Mouse (Mus musculus) lung, postnatal 0 days (tissue): ENCODE measurements around the gene Dcxr. TPM values are rescaled to one million over a fixed set of nuclear protein-coding genes. Genes with fewer than 3 reads are reported as not detected.

Experiments
- ATAC-seq: fragments of 200-750 bp; cut with Nextera tagmentation; 2 replicates; pipeline ENCODE4 v1.8.0; 2017; ENCODE audit warnings: moderate library complexity
- DNase-seq: peaks from one replicate; pipeline ENCODE4 v3.0.0-alpha.2; 2016; ENCODE audit warnings: low spot score
- H3K27ac ChIP-seq: fragments of 300-500 bp; sonication (generic); 2 replicates; pipeline ENCODE4 v1.5.1; 2014; ENCODE audit warnings: antibody characterized with exemption, mild to moderate bottlenecking, low read length, mixed read lengths
- H3K27me3 ChIP-seq: fragments of 300-500 bp; sonication (generic); replicated peaks from 2 replicates; pipeline ENCODE4 v1.6.1; 2014; ENCODE audit warnings: low read length, mixed read lengths; ENCODE audit not compliant: insufficient read depth
- H3K36me3 ChIP-seq: fragments of 300-500 bp; sonication (generic); 2 replicates; pipeline ENCODE4 v1.6.1; 2014; ENCODE audit warnings: low read length, mixed read lengths; ENCODE audit not compliant: insufficient read depth
- H3K4me1 ChIP-seq: fragments of 300-500 bp; sonication (generic); 2 replicates; pipeline ENCODE4 v1.6.1; 2014; ENCODE audit warnings: antibody characterized with exemption, low read depth, low read length, mixed read lengths; ENCODE audit not compliant: insufficient read depth
- H3K4me2 ChIP-seq: fragments of 300-500 bp; sonication (generic); replicated peaks from 2 replicates; pipeline ENCODE4 v1.6.1; 2014; ENCODE audit warnings: low read depth, mild to moderate bottlenecking, low read length, moderate library complexity, mixed read lengths
- H3K4me3 ChIP-seq: fragments of 300-500 bp; sonication (generic); 2 replicates; pipeline ENCODE4 v1.5.1; 2014; ENCODE audit warnings: low read depth, low read length
- H3K9ac ChIP-seq: fragments of 300-500 bp; sonication (generic); replicated peaks from 2 replicates; pipeline ENCODE4 v1.6.1; 2014; ENCODE audit warnings: low read depth, mild to moderate bottlenecking
- H3K9me3 ChIP-seq: fragments of 300-500 bp; sonication (generic); 2 replicates; pipeline ENCODE4 v1.6.1; 2016; ENCODE audit warnings: low read length, mixed read lengths
- CTCF ChIP-seq: IDR thresholded peaks from 2 replicates; pipeline ENCODE4 v1.5.1; 2016; ENCODE audit warnings: antibody characterized with exemption, mild to moderate bottlenecking
- EP300 ChIP-seq: IDR thresholded peaks from 2 replicates; pipeline ENCODE4 v1.6.1; 2016; ENCODE audit warnings: antibody characterized with exemption, mild to moderate bottlenecking, control low read depth
- WGBS: fragments of 180-500 bp; shearing (Covaris S2); extraction: QIAGEN DNeasy Blood & Tissue Kit; methylation state at CpG from one replicate; pipeline ENCODE4 v1.1.7; 2014; 5-methylcytosine and 5-hydroxymethylcytosine counted together
- polyA plus RNA-seq: library from polyadenylated mRNA; unstranded; fragments of >200 nt; fragmentation: Nextera tagmentation; extraction: Ambion mirVana; gene quantifications from 2 replicates; pipeline ENCODE4 v1.2.1, GENCODE M21; 2015

Dcxr gene
- polyA plus RNA-seq, 1 experiment from 2014 or later, result 430 TPM

- H3K4me3 ChIP-seq, result no peak overlapping the region
- no peak overlapping the region for H3K4me2 ChIP-seq
- 79% methylated on average over 3 of the region's 3 CpGs for WGBS
- no peak for ATAC-seq
- DNase-seq, result no peak
- H3K9ac ChIP-seq, result no peak overlapping the region
- H3K27me3 ChIP-seq, result no peaks in the 10 kb centered on the region
- no peak for TF ChIP-seq CTCF
- TF ChIP-seq EP300, result no peak
- peaks cover 23% of the 10 kb centered on the region; the same call in 1 of the 2 replicates for H3K36me3 ChIP-seq
- peaks cover 15% of the 10 kb centered on the region for H3K4me1 ChIP-seq
- no peak overlapping the region for H3K27ac ChIP-seq
- no peaks in the 10 kb centered on the region for H3K9me3 ChIP-seq
Observed at GRCm38 (mm10) chr11:120689365-120689764, 37.7 kb downstream of the Dcxr start.

GRCm38 (mm10) chr11:120686650-120687272 lies 40.3 kb downstream of the Dcxr start:
- DNase-seq (peak; percentile 82), ATAC-seq (peak; percentile 72)
- Histone ChIP-seq H3K27me3 (no peaks in the 10 kb centered on the region), H3K9ac (no peak overlapping the region), H3K36me3 (peaks cover 23% of the 10 kb centered on the region; the same call in 1 of the 2 replicates), H3K9me3 (no peaks in the 10 kb centered on the region), H3K4me3 (no peak overlapping the region), H3K4me1 (peaks cover 10% of the 10 kb centered on the region), H3K4me2 (no peak overlapping the region), H3K27ac (peak overlapping the region; percentile 91)
- 51% methylated on average over 20 of the region's 20 CpGs for WGBS
- TF ChIP-seq EP300, result no peak
- no peak for TF ChIP-seq CTCF

- peak overlapping the region; percentile 78 for H3K27ac ChIP-seq
- 47% methylated on average over 2 of the region's 2 CpGs for WGBS
- H3K27me3 ChIP-seq, result no peaks in the 10 kb centered on the region
- DNase-seq (peak; percentile 85), ATAC-seq (peak; percentile 91)
- no peak overlapping the region for H3K4me2 ChIP-seq
- H3K4me3 ChIP-seq, result no peak overlapping the region
- peaks cover 24% of the 10 kb centered on the region; the same call in 1 of the 2 replicates for H3K36me3 ChIP-seq
- H3K9ac ChIP-seq, result no peak overlapping the region
- H3K4me1 ChIP-seq, result peaks cover 10% of the 10 kb centered on the region
- H3K9me3 ChIP-seq, result no peaks in the 10 kb centered on the region
- TF ChIP-seq CTCF (no peak), EP300 (peak; percentile 77)
Observed at GRCm38 (mm10) chr11:120684660-120685059, 42.4 kb downstream of the Dcxr start.

- H3K27me3 ChIP-seq, result no peaks in the 10 kb centered on the region
- 80% methylated on average over 2 of the region's 2 CpGs for WGBS
- H3K4me2 ChIP-seq, result no peak overlapping the region
- H3K4me1 ChIP-seq, result peaks cover 10% of the 10 kb centered on the region
- H3K27ac ChIP-seq, result peak overlapping the region; percentile 78
- peaks cover 23% of the 10 kb centered on the region; the same call in 1 of the 2 replicates for H3K36me3 ChIP-seq
- ATAC-seq (no peak), DNase-seq (no peak)
- H3K4me3 ChIP-seq, result no peak overlapping the region
- no peaks in the 10 kb centered on the region for H3K9me3 ChIP-seq
- H3K9ac ChIP-seq, result no peak overlapping the region
- TF ChIP-seq EP300, result no peak
- TF ChIP-seq CTCF, result peak; percentile 14; the same call in 1 of the 2 replicates
Observed at GRCm38 (mm10) chr11:120684086-120684485, 43.0 kb downstream of the Dcxr start.

GRCm38 (mm10) chr11:120683536-120683935 lies 43.5 kb downstream of the Dcxr start:
- peaks cover 21% of the 10 kb centered on the region; the same call in 1 of the 2 replicates for H3K36me3 ChIP-seq
- WGBS, result 93% methylated on average over 3 of the region's 3 CpGs

GRCm38 (mm10) chr11:120682683-120683082 lies 44.4 kb downstream of the Dcxr start:
- WGBS, result 83% methylated on average over 5 of the region's 5 CpGs
- DNase-seq (no peak), ATAC-seq (no peak)
- Histone ChIP-seq H3K36me3 (peaks cover 17% of the 10 kb centered on the region; the same call in 1 of the 2 replicates), H3K4me2 (no peak overlapping the region), H3K4me3 (no peak overlapping the region), H3K9me3 (no peaks in the 10 kb centered on the region), H3K27me3 (no peaks in the 10 kb centered on the region), H3K4me1 (peaks cover 10% of the 10 kb centered on the region), H3K9ac (no peak overlapping the region), H3K27ac (no peak overlapping the region)
- TF ChIP-seq CTCF (no peak), EP300 (no peak)

More at GRCm38 (mm10) chr11:120683536-120683935, 43.5 kb downstream of the Dcxr start:
- TF ChIP-seq CTCF (no peak), EP300 (no peak)
- Histone ChIP-seq H3K4me3 (no peak overlapping the region), H3K27me3 (no peaks in the 10 kb centered on the region), H3K4me1 (peaks cover 10% of the 10 kb centered on the region), H3K9me3 (no peaks in the 10 kb centered on the region), H3K4me2 (no peak overlapping the region), H3K9ac (no peak overlapping the region), H3K27ac (peak overlapping the region; percentile 78; the same call in 1 of the 2 replicates)
- ATAC-seq, result no peak
- no peak for DNase-seq
